Mouse (Mus musculus) erythroblast, embryonic 14.5 days (primary cell): Measurements from ENCODE around the gene Nip7. TPM values are rescaled to one million over a fixed set of nuclear protein-coding genes. Genes with fewer than 3 reads are reported as not detected.
"Not testable (repeated sequence)": the region's sequence is repeated elsewhere in the genome, so short reads cannot be mapped to it uniquely, and the experiment has no call there.

ENCODE experiments used
- H3K27me3 ChIP-seq: 2 replicates; pipeline ENCODE4 v1.6.1; 2012; ENCODE audit warnings: inconsistent platforms; ENCODE audit not compliant: control insufficient read depth
- H3K36me3 ChIP-seq: 2 replicates; pipeline ENCODE4 v1.6.1; 2012; ENCODE audit warnings: mild to moderate bottlenecking, inconsistent platforms; ENCODE audit not compliant: control insufficient read depth
- H3K4me1 ChIP-seq: 2 replicates; pipeline ENCODE4 v1.6.1; 2012; ENCODE audit warnings: inconsistent platforms; ENCODE audit not compliant: control insufficient read depth
- H3K4me3 ChIP-seq: replicated peaks from 2 replicates; pipeline ENCODE3; 2012; ENCODE audit warnings: moderate library complexity, mild to moderate bottlenecking, inconsistent platforms
- H3K9me3 ChIP-seq: 2 replicates; pipeline ENCODE4 v1.6.1; 2012; ENCODE audit warnings: low read length, inconsistent platforms, mixed read lengths; ENCODE audit not compliant: control insufficient read depth
- GATA1 ChIP-seq: IDR thresholded peaks from 2 replicates; pipeline ENCODE4 v1.6.1; 2012; ENCODE audit warnings: low read length, inconsistent platforms, mixed read lengths
- TAL1 ChIP-seq: IDR thresholded peaks from 3 replicates; pipeline ENCODE4 v1.6.1; 2012; ENCODE audit warnings: low read length, inconsistent platforms, mixed read lengths
- polyA plus RNA-seq: library from polyadenylated mRNA; stranded (reverse); fragments of >175 nt; gene quantifications from 2 replicates; pipeline ENCODE4 v1.2.3, GENCODE M21; 2012

The Nip7 gene
- polyA plus RNA-seq, 1 experiment: 0.30 TPM

DNA sequence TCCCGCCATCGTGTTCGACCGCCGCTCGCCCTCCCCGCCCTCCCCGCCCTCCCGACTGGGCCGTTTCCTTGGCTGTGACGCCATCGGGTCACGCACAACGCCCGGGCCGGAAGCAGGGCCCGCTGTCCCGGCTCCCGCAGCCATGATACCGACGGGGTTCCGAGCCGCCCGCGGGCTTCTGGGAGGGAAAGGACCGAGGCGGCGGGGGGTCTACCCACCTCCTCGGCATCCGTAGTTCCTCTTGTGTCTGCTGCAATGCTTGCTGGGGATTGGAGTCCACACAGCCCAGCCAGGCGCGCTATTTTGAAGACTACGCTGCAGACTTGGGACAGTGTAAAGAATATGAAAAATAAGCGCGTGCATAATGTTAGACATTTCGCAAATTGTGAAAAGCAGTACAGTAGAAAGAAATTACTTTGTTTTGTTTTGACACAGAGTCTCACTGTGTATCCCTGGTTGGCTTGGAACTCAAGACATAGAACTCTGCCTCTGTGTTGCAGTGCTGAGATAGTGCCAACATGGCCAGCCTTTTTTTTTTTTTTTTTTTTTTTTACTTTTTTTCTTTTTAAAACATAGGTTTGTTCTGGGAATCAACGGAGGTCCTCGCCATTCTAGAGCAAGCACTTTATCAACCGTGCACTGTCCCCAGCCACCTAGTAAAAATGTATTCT, 39.8 kb downstream of the Nip7 start, which contains the start of gene Terf2:
Gene Terf2 (minus strand): TSS at position 182 of the 671 bp plus-strand sequence.
- H3K4me3 ChIP-seq: peak within 1 kb of the TSS; percentile 95

GRCm38 (mm10) chr8:107100635-107101034, 44.0 kb downstream of the Nip7 start:
- Histone ChIP-seq H3K9me3 (no peaks in the 10 kb centered on the region), H3K4me3 (no peak overlapping the region), H3K27me3 (no peaks in the 10 kb centered on the region), H3K4me1 (peaks cover 10% of the 10 kb centered on the region), H3K36me3 (no peaks in the 10 kb centered on the region)
- no peak for TF ChIP-seq TAL1

More for the DNA sequence above, 39.8 kb downstream of the Nip7 start, which contains the start of gene Terf2:
- TF ChIP-seq TAL1: no peak
- no peak for TF ChIP-seq GATA1
- Histone ChIP-seq H3K36me3 (peaks cover 28% of the 10 kb centered on the region), H3K4me1 (peaks cover 36% of the 10 kb centered on the region), H3K27me3 (no peaks in the 10 kb centered on the region), H3K9me3 (no peaks in the 10 kb centered on the region)

DNA sequence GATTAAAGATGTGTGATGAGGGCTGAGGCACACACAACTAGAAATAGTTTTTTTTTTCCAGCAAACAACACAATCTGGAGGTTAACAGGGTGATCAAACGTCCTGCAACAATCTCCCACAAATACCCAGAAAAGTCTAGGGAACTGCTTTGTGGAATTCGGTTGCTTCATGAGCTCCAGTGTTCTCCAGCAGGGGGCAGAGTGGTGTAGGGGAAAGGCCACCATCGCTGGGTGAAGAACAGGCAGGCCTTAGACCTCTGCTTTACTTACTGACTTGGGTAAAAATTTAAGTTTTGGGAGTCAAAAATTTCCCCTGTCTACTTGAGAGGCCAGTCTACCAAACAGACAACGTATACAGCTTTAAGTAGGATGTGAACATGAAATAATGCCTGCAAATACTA, 47.9 kb downstream of the Nip7 start:
- TF ChIP-seq TAL1: no peak
- TF ChIP-seq GATA1: no peak
- Histone ChIP-seq H3K27me3 (no peaks in the 10 kb centered on the region), H3K36me3 (no peaks in the 10 kb centered on the region), H3K4me1 (no peaks in the 10 kb centered on the region; the same call in 1 of the 2 replicates), H3K9me3 (no peaks in the 10 kb centered on the region), H3K4me3 (no peak overlapping the region)

DNA sequence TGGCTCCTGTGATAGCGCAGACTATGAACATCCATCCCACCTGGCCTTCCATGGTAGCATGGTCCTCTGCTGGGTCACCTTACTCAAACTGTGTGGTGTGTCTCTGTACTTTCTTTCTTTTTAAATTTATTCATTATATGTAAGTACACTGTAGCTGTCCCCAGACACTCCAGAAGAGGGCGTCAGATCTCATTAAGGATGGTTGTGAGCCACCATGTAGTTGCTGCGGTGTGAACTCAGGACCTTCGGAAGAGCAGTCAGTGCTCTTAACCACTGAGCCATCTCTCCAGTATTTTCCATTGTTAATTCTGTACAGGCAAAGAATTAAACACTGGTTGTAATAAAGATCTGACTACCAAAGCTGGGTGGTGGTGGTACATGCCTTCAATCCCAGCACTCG, 51.4 kb downstream of the Nip7 start:
- H3K4me1 ChIP-seq, H3K9me3 ChIP-seq, H3K27me3 ChIP-seq, H3K4me3 ChIP-seq, H3K36me3 ChIP-seq: not testable (repeated sequence)

- Histone ChIP-seq H3K4me3 (peak overlapping the region; percentile 6), H3K36me3 (no peaks in the 10 kb centered on the region), H3K4me1 (no peaks in the 10 kb centered on the region; the same call in none of the 2 replicates), H3K27me3 (no peaks in the 10 kb centered on the region), H3K9me3 (no peaks in the 10 kb centered on the region)
- no peak for TF ChIP-seq GATA1
- no peak for TF ChIP-seq TAL1
Observed at GRCm38 (mm10) chr8:107108978-107109720, 52.5 kb downstream of the Nip7 start.

DNA sequence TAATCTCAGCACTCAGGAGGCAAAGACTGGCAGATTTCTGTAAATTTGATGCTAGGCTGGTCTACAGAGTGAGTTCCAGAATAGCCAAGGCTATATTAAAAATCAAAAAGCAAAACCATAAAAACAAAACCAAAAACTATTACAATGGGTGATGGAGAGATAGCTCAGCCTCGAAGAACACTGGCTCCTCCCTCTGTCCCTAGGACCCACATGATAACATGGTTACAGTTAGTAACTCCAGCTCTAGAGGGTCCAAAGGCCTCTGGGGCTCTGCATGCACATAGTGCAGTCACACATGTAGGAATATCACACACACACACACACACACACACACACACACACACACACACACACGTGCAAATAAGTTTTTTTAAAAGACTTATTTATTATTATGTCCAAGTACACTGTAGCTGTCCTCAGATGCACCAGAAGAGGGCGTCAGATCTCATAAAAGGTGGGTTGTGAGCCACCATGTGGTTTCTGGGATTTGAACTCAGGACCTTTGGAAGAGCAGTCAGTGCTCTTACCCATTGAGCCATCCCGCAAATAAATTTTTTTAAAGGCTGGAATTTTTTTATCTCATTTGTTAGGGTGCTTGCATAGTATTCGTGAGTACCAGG, 53.2 kb downstream of the Nip7 start:
- no peaks in the 10 kb centered on the region for H3K27me3 ChIP-seq
- H3K9me3 ChIP-seq: no peaks in the 10 kb centered on the region
- H3K4me3 ChIP-seq: no peak overlapping the region
- peaks cover 7% of the 10 kb centered on the region for H3K4me1 ChIP-seq
- TF ChIP-seq TAL1 (no peak), GATA1 (no peak)
- H3K36me3 ChIP-seq: no peaks in the 10 kb centered on the region

Other genes with a start within 250 kb of the Nip7 start
- not detected in 2 replicates for gene Has3, start 186.6 kb upstream of the Nip7 start, polyA plus RNA-seq
- 0.25 and 0.27 TPM in 2 replicates for gene Utp4, start 163.2 kb upstream of the Nip7 start, polyA plus RNA-seq
- gene Sntb2, start 121.1 kb upstream of the Nip7 start, polyA plus RNA-seq: 0.01 and 0.08 TPM in 2 replicates
- gene Vps4a, start 25.7 kb upstream of the Nip7 start, polyA plus RNA-seq: 0.99 and 1.4 TPM in 2 replicates
- 0.12 and 0.14 TPM in 2 replicates for gene Pdf, start 8.3 kb upstream of the Nip7 start, polyA plus RNA-seq
- 1.3 and 1.7 TPM in 2 replicates for gene Cog8, start 188 bp upstream of the Nip7 start, polyA plus RNA-seq
- not detected in 2 replicates for gene Tmed6, start 8.8 kb downstream of the Nip7 start, polyA plus RNA-seq
- 1.4 and 1.8 TPM in 2 replicates for gene Terf2, start 39.7 kb downstream of the Nip7 start, polyA plus RNA-seq
- gene Cyb5b, start 93.8 kb downstream of the Nip7 start, polyA plus RNA-seq: 0.42 and 0.57 TPM in 2 replicates
- gene Nfat5, start 236.6 kb downstream of the Nip7 start, polyA plus RNA-seq: 0.04 TPM in 2 replicates